Mouse (Mus musculus) C2C12 (cell line): ENCODE measurements around the gene Zfp764.

ENCODE experiments used
- CEBPB ChIP-seq: IDR thresholded peaks from one replicate; pipeline ENCODE4 v1.6.1; 2011; ENCODE audit warnings: low read depth, mild to moderate bottlenecking, control low read depth, moderate library complexity
- CTCF ChIP-seq: IDR thresholded peaks from one replicate; pipeline ENCODE4 v1.5.1; 2011; ENCODE audit not compliant: control insufficient read depth, insufficient read depth, insufficient read length
- MAX ChIP-seq: IDR thresholded peaks from one replicate; pipeline ENCODE4 v1.6.1; 2011; ENCODE audit warnings: mild to moderate bottlenecking, control low read depth
- MYOD1 ChIP-seq: IDR thresholded peaks from one replicate; pipeline ENCODE4 v1.6.1; 2011; ENCODE audit warnings: low read depth; ENCODE audit not compliant: control insufficient read depth, insufficient read length
- MYOG ChIP-seq: IDR thresholded peaks from one replicate; pipeline ENCODE4 v1.6.1; 2011; ENCODE audit not compliant: control insufficient read depth, insufficient read length; ENCODE audit errors: extremely low read depth
- USF1 ChIP-seq: IDR thresholded peaks from one replicate; pipeline ENCODE4 v1.6.1; 2011; ENCODE audit warnings: low read depth, mild to moderate bottlenecking, control low read depth, moderate library complexity

GRCm38 (mm10) chr7:127437724-127438123 is 31.1 kb upstream of the Zfp764 start:
- TF ChIP-seq CTCF (no peak), MAX (no peak), MYOG (no peak), MYOD1 (no peak), CEBPB (no peak), USF1 (no peak)
